Mouse (Mus musculus): ENCODE results near the gene Mettl7a3. TPM values are rescaled to one million over a fixed set of nuclear protein-coding genes. Genes with fewer than 3 reads are reported as not detected.
"Not testable (repeated sequence)": the region's sequence is repeated elsewhere in the genome, so short reads cannot be mapped to it uniquely, and the experiment has no call there.

Gene Mettl7a3
- polyA plus RNA-seq (2015; fragmentation: Nextera tagmentation; extraction: Ambion mirVana), result 0.26 and 0.42 TPM in 2 replicates

DNA sequence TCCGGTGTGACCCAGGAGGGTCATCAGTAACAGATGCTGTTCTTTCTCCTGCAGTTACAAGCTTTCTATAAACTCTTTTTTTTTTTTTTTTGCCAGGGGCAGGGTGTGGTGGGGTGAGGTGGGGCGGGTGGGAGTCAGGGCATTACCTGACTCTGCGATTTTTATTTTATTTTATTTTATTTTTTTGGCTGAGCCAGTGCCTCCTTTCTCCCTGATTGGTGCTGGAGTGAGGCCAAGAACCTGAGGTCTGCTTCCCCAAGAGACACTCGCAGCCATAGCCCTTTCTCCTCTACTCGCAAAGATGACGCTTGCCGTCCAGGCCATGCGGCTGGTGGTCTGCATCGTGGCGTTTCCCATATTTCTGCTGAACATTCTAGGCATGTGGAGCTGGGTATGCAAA, at the start of gene Mettl7a3:
Gene Mettl7a3 (plus strand): TSS at position 301 of the 400 bp plus-strand sequence.
- Histone ChIP-seq H3K4me3 (no peak within 1 kb of the TSS), H3K27me3 (no peaks in the 10 kb centered on the region), H3K9me3 (no peaks in the 10 kb centered on the region), H3K4me2 (replicated peaks) (no peak within 1 kb of the TSS), H3K4me1 (0 out of 2 replicates have a peak, but pooled peaks cover 5% of the 10 kb centered on the region), H3K27ac (no peak within 1 kb of the TSS), H3K36me3 (no peaks in the 10 kb centered on the region), H3K9ac (no peak within 1 kb of the TSS)
- 44% methylated on average over 10 of the region's 10 CpGs for WGBS
- ATAC-seq (ENCODE audit: low FRiP score, low read depth), result no peak

DNA sequence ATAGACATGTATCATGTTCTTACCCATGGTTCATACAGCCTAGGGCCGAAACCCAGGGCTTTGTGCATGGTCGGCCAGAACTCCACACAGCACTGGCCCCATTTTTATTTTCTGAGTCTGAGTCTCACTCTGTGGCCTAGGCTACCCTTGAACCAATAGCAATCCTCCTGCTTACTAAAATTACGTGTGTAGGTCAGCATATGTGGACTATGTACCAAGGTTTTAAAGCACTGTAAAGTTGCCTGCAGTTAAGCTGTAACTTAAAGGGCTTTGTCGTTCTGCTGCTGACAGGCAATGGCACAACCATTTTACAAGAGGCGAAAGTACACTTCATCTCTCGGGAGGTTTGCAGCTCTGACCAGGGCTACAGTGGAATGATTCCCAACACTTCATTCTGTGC, 45.7 kb upstream of the Mettl7a3 start:
- no peak for ATAC-seq (ENCODE audit: low FRiP score, low read depth)
- 78% methylated on average over 6 of the region's 6 CpGs for WGBS
- no peaks in the 10 kb centered on the region for H3K9me3 ChIP-seq
- no peak overlapping the region for H3K9ac ChIP-seq
- H3K27ac ChIP-seq, result no peak overlapping the region
- H3K4me3 ChIP-seq, result no peak overlapping the region
- no peaks in the 10 kb centered on the region for H3K27me3 ChIP-seq
- no peak overlapping the region for H3K4me2 ChIP-seq (replicated peaks)
- no peaks in the 10 kb centered on the region for H3K36me3 ChIP-seq
- H3K4me1 ChIP-seq, result no peaks in the 10 kb centered on the region

DNA sequence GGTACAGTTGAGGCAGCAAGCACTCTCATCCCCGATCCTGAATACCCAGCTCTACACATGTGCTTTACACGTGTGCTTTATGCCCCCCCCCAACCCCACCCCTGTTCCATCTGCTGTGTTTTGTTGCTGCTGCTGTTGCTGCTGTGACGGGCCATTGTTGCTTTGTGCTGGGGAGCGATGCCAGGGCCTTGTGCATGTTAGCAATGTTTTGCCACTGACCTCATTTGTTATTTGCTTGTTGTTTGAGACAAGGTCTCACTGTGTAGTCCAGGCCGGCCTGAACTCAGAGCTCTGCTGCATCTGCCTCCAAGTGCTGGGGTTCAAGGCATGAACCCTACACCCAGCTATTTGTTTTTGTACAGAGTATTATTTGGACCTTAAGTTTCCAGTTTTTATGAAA, 43.9 kb upstream of the Mettl7a3 start:
- Histone ChIP-seq H3K9me3 (no peaks in the 10 kb centered on the region), H3K27ac (no peak overlapping the region), H3K36me3 (no peaks in the 10 kb centered on the region), H3K4me3 (no peak overlapping the region), H3K4me2 (replicated peaks) (no peak overlapping the region), H3K4me1 (no peaks in the 10 kb centered on the region), H3K9ac (no peak overlapping the region), H3K27me3 (no peaks in the 10 kb centered on the region)
- ATAC-seq (ENCODE audit: low FRiP score, low read depth), result no peak
- 85% methylated on average over 5 of the region's 5 CpGs for WGBS

DNA sequence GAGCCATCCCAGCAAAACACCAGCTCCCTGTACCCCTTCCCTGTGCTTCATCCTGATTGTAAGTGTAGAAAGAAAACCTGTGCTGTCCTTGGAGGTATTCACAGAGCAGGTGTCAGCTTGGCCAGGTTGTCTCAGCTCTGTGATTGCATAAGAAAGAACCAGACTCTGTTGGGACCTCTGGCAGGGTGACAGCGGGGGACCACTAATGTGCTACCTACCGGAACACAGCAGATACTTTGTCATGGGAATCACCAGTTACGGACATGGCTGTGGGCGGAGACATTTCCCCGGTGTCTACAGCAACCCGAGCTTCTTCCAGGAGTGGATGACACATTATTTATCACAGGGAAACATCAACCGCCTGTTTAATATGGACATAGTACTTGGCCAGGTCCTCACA, 42.4 kb upstream of the Mettl7a3 start:
- WGBS, result 73% methylated on average over 7 of the region's 7 CpGs
- Histone ChIP-seq H3K27me3 (no peaks in the 10 kb centered on the region), H3K4me1 (no peaks in the 10 kb centered on the region), H3K4me2 (replicated peaks) (no peak overlapping the region), H3K4me3 (no peak overlapping the region), H3K9me3 (no peaks in the 10 kb centered on the region), H3K27ac (no peak overlapping the region), H3K36me3 (no peaks in the 10 kb centered on the region), H3K9ac (no peak overlapping the region)
- no peak for ATAC-seq (ENCODE audit: low FRiP score, low read depth)

DNA sequence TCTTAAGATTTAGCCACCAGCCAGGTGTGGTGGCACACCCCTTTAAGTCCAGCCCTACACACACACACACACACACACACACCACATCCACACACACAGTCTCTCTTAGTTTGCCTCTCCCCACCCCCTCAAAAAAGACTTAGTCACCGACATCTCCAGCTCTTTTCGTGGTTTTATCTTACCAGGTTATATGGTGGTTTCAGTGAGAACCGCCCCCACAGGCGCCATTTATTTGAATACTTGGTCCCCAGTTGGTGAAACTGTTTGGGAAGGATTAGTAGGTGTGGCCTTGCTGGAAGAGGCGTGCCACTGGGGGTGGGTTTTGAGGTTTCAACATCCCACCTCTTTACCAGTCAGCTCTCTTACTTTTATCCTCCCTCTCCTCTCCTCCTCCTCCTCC, 36.9 kb upstream of the Mettl7a3 start:
- H3K9me3 ChIP-seq, result peaks cover 4% of the 10 kb centered on the region; the same call in 1 of the 2 replicates
- H3K36me3 ChIP-seq, result no peaks in the 10 kb centered on the region
- H3K4me1 ChIP-seq, result no peaks in the 10 kb centered on the region
- 89% methylated on average over 5 of the region's 5 CpGs for WGBS
- H3K9ac ChIP-seq, result no peak overlapping the region
- H3K27ac ChIP-seq, result no peak overlapping the region
- no peak for ATAC-seq (ENCODE audit: low FRiP score, low read depth)
- H3K4me2 ChIP-seq (replicated peaks), result no peak overlapping the region
- no peak overlapping the region for H3K4me3 ChIP-seq
- no peaks in the 10 kb centered on the region for H3K27me3 ChIP-seq

DNA sequence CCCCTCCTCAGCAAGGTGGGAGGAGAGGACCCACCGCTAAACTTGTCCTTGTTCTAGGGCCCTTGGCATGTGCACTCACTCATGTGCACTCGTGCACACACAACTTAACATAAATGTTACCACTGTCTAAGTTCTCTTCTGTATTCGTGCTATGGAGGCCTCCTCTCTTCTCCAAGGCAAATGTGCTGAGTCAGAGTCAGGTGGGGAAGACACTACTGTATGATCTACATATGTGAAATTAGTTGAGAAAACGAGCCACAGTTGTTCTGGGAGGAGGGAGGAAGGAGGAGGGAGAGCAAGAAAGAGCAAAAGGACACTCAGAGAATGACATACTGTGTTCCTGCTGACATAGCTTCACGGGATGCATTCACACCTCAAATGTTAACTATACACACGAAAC, 34.2 kb upstream of the Mettl7a3 start:
- H3K36me3 ChIP-seq, result no peaks in the 10 kb centered on the region
- no peak overlapping the region for H3K4me2 ChIP-seq (replicated peaks)
- peaks cover 4% of the 10 kb centered on the region; the same call in 1 of the 2 replicates for H3K9me3 ChIP-seq
- H3K27me3 ChIP-seq, result no peaks in the 10 kb centered on the region
- H3K4me1 ChIP-seq, result 0 out of 2 replicates have a peak, but pooled peaks cover 4% of the 10 kb centered on the region
- no peak for ATAC-seq (ENCODE audit: low FRiP score, low read depth)
- H3K27ac ChIP-seq, result no peak overlapping the region
- H3K4me3 ChIP-seq, result no peak overlapping the region
- no peak overlapping the region for H3K9ac ChIP-seq
- WGBS, result 77% methylated on average over 6 of the region's 6 CpGs

DNA sequence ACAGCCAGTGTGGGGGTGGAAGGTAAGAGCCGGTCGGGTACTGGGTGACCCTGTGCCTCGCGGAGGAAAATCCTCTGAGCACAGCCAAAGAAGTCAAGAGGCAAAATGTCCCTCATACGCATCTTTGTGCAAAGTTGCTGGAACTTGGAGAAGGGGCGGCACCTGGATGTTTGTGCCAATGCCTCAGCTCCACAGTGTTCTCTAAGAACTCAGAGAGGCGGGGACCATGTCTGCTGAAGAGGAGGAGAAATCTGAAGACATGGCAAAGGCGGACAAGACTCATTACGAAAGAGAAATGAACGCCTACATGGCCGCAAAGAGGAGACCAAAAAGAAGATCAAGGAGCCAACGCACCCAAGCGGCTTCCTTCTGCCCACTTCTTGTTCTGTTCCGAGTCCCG, 33.2 kb upstream of the Mettl7a3 start:
- WGBS, result 86% methylated on average over 15 of the region's 15 CpGs
- Histone ChIP-seq H3K9ac (no peak overlapping the region), H3K9me3 (peaks cover 4% of the 10 kb centered on the region; the same call in 1 of the 2 replicates), H3K4me2 (replicated peaks) (no peak overlapping the region), H3K27me3 (no peaks in the 10 kb centered on the region), H3K36me3 (no peaks in the 10 kb centered on the region), H3K4me3 (no peak overlapping the region), H3K27ac (no peak overlapping the region), H3K4me1 (0 out of 2 replicates have a peak, but pooled peaks cover 4% of the 10 kb centered on the region)
- ATAC-seq (ENCODE audit: low FRiP score, low read depth), result no peak

DNA sequence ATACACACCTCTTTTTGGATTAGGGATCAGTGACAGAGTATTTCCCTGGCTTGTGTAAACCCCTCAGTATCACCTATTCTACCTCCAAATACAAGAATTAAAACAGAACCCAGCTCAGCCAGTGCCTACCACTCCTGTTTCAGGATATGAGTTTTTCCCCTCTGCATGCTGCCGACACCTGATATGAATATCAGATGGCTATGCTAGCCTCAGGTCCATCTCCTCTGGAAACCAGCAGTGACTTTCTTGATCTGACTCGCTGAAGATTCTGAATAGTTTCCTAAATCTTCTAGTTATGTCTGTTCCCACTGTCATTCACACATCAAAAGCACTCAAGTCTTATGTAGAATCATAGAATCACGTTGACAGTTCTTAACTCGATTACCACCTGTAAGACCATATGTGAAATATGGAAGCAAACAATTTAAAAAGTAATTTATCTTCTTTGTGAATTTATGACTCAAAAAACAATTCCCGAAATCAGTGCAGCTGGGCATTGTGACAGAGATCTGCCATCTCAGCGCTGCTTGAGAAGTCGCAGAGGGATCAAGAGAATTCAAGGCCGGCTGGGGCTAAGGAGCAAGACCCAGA, 31.2 kb upstream of the Mettl7a3 start:
- H3K4me3 ChIP-seq, result peak overlapping the region; percentile 54
- ATAC-seq (ENCODE audit: low FRiP score, low read depth), result no peak
- no peaks in the 10 kb centered on the region for H3K9me3 ChIP-seq
- H3K27me3 ChIP-seq, result no peaks in the 10 kb centered on the region
- H3K9ac ChIP-seq, result no peak overlapping the region
- no peaks in the 10 kb centered on the region for H3K36me3 ChIP-seq
- H3K27ac ChIP-seq, result no peak overlapping the region
- peak overlapping the region; percentile 80 for H3K4me2 ChIP-seq (replicated peaks)
- H3K4me1 ChIP-seq, result 0 out of 2 replicates have a peak, but pooled peaks cover 4% of the 10 kb centered on the region
- 55% methylated on average over 8 of the region's 8 CpGs for WGBS

DNA sequence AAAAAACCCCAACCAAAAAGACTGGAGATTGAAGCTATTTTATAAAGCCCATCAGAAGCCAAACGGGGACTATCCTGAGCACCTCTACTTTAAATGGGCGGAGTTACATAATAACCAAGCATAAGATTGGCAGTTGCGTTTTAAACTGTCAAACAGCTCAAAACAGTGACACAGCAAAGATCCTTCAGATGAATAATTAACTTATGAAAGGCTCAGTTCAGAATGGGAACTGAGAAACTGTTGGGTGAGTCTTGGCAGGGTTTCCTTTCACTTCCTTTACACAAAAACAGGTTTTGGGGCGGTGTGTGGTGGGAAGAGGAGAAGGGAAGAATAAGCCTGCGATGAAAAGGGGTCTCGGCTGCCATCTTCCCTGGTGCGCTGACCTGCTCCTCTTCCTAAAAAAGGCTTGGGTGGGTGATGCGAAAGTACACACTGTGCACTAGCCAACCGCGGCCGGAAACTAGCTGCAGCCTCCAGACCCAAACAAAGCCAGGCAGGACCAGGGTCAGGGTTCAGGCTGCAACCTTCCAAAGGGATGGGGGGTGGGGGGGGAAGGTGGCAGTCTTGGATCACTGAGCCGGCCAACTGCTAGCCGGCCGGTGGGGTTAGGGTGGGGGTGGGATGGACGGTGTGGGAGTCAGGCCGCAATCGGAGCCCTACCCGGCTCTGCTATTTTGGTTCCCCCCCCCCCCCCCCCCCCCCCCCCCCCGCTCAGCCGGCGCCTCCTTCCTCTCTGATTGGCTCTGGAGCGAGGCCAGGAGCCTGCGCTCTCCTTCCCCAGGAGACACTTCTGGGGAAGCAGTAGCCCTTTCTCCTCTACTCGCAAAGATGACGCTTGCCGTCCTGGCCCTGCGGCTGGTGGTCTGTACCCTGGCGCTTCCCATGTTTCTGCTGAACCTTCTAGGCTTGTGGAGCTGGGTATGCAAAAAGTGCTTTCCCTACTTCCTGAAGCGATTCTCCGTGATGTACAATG, 30.4 kb upstream of the Mettl7a3 start, which contains the start of gene Mettl7a1:
Gene Mettl7a1 (plus strand): TSS at position 122 of the 973 bp plus-strand sequence.
- H3K9ac ChIP-seq, result peak within 1 kb of the TSS; percentile 68
- peak within 1 kb of the TSS; percentile 54 for H3K4me3 ChIP-seq
- no peaks in the 10 kb centered on the region for H3K27me3 ChIP-seq
- 5% methylated on average over 23 of the region's 30 CpGs for WGBS
- H3K36me3 ChIP-seq, result no peaks in the 10 kb centered on the region
- 0 out of 2 replicates have a peak, but pooled peaks cover 4% of the 10 kb centered on the region for H3K4me1 ChIP-seq
- H3K9me3 ChIP-seq, result no peaks in the 10 kb centered on the region
- H3K27ac ChIP-seq, result peak within 1 kb of the TSS; percentile 61; the same call in 1 of the 2 replicates
- peak within 1 kb of the TSS; percentile 80 for H3K4me2 ChIP-seq (replicated peaks)
- ATAC-seq (ENCODE audit: low FRiP score, low read depth), result peak; percentile 75

DNA sequence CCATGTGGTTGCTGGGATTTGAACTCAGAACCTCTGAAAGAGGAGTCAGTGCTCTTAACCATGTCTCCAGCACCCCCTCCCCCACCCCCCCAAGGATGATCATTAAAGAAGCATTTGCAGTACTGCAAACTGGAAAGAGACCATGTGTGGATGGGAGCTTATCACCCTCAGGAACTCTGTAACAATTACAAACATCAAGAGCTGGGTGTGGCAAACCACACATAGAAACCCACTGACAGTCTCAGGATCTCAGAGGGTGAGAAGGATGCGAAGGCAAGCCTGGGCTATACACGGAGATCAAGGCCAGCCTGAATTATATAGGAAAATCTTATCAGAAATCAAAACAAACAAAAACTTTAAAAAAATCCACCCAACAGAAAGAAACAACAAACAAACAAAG, 28.5 kb upstream of the Mettl7a3 start:
- ATAC-seq (ENCODE audit: low FRiP score, low read depth), result no peak
- no peak overlapping the region for H3K9ac ChIP-seq
- H3K4me1 ChIP-seq, result 0 out of 2 replicates have a peak, but pooled peaks cover 4% of the 10 kb centered on the region
- no peak overlapping the region for H3K27ac ChIP-seq
- no peaks in the 10 kb centered on the region for H3K36me3 ChIP-seq
- H3K4me3 ChIP-seq, result no peak overlapping the region
- no peaks in the 10 kb centered on the region for H3K27me3 ChIP-seq
- H3K9me3 ChIP-seq, result no peaks in the 10 kb centered on the region
- no peak overlapping the region for H3K4me2 ChIP-seq (replicated peaks)
- WGBS, result 82% methylated on average over 2 of the region's 2 CpGs

DNA sequence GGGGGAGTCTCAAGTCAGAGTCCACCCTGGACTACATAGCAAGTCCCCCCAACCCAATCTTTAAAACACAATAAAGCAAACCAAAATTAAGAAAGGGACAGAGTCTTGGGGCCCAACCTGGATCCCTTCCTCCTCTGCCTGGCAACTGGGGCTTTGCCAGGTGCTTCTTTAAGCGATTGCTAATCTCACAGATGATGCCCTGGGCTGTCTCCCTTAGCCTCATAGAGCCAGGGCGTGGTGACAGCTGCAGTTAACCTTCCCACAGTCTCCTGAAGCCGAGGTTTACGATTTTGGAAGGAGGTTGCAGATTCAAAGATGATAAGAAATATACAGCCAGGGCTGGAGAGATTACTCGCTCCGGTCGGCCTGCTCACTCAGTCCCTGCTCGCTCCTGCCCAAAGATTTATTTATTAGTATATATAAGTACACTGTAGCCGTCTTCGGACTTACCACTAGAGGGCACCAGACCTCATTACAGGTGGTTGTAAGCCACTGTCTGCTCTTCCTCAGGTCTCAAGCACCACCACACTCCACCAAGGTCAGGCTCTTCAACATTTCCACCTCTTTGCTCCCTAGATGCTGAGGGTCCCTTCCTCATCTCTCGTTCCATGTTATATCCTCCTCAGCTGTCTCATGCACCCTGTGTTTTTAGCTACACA, 27.2 kb upstream of the Mettl7a3 start:
- not testable (repeated sequence) for H3K9ac ChIP-seq; H3K4me2 ChIP-seq (replicated peaks); H3K36me3 ChIP-seq; H3K4me3 ChIP-seq; H3K9me3 ChIP-seq; H3K27ac ChIP-seq; H3K27me3 ChIP-seq
- 41% methylated on average over 11 of the region's 11 CpGs for WGBS
- H3K4me1 ChIP-seq, result 0 out of 2 replicates have a peak, but pooled peaks cover 14% of the 10 kb centered on the region
- 0 out of 2 replicates have a peak, but pooled peaks have one; percentile 48 for ATAC-seq (ENCODE audit: low FRiP score, low read depth)

DNA sequence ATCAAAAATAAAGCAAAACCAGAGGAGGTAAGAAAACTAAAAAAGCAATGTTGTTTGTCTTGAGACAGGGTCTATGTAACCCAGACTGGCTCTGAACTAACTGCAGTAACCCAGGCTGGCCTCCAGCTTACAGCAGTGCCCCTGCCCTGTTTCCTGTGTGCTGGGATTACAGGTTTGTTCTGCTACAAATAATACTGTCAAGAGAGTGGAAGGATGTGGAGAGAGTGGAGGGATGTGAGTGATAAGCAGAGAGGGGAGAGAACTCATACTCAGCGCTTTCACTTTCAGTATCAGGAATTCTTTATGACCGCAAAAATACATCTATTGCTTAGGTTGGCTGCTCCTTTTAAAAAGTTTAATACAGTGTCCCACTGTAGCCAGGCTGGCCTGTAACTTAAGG, 22.4 kb upstream of the Mettl7a3 start:
- no peaks in the 10 kb centered on the region for H3K9me3 ChIP-seq
- no peak for ATAC-seq (ENCODE audit: low FRiP score, low read depth)
- peaks cover 4% of the 10 kb centered on the region for H3K36me3 ChIP-seq
- H3K4me3 ChIP-seq, result no peak overlapping the region
- H3K4me2 ChIP-seq (replicated peaks), result no peak overlapping the region
- H3K27ac ChIP-seq, result no peak overlapping the region
- H3K27me3 ChIP-seq, result no peaks in the 10 kb centered on the region
- H3K4me1 ChIP-seq, result 0 out of 2 replicates have a peak, but pooled peaks cover 12% of the 10 kb centered on the region
- no peak overlapping the region for H3K9ac ChIP-seq
- 88% methylated on average over 2 of the region's 2 CpGs for WGBS
